Mouse (Mus musculus) thymus, adult 2 months (tissue): ENCODE results near the gene Nt5c3b. TPM values are rescaled to one million over a fixed set of nuclear protein-coding genes. Genes with fewer than 3 reads are reported as not detected.
A peak's percentile ranks its signal among the peaks of the same experiment; 100 is the strongest.

ENCODE experiments used
- DNase-seq: peaks from one replicate; pipeline ENCODE4 v3.0.0; 2021
- H3K27ac ChIP-seq: fragments of 200-500 bp; 2 replicates; pipeline ENCODE4 v1.5.1; 2012; ENCODE audit warnings: low read length, control low read depth; ENCODE audit not compliant: control insufficient read depth, insufficient read depth
- H3K27me3 ChIP-seq: fragments of 200-500 bp; 2 replicates; pipeline ENCODE4 v1.6.1; 2012; ENCODE audit warnings: mild to moderate bottlenecking, low read length, moderate library complexity, mixed read lengths; ENCODE audit not compliant: control insufficient read depth, insufficient read depth
- H3K36me3 ChIP-seq: fragments of 200-500 bp; 2 replicates; pipeline ENCODE4 v1.6.1; 2012; ENCODE audit warnings: mild to moderate bottlenecking, low read length, moderate library complexity; ENCODE audit not compliant: control insufficient read depth, insufficient read depth
- H3K4me1 ChIP-seq: fragments of 200-500 bp; replicated peaks from 2 replicates; pipeline ENCODE4 v1.6.1; 2012; ENCODE audit warnings: low read length; ENCODE audit not compliant: control insufficient read depth, insufficient read depth
- H3K4me3 ChIP-seq: fragments of 200-500 bp; 2 replicates; pipeline ENCODE4 v1.5.1; 2012; ENCODE audit warnings: mild to moderate bottlenecking, low read length, control low read depth, moderate library complexity; ENCODE audit not compliant: control insufficient read depth, insufficient read depth
- CTCF ChIP-seq: fragments of 200-500 bp; IDR thresholded peaks from 2 replicates; pipeline ENCODE4 v1.5.1; 2012; ENCODE audit warnings: mild to moderate bottlenecking, control low read depth, low read length, moderate library complexity, borderline replicate concordance; ENCODE audit not compliant: control insufficient read depth, poor library complexity, insufficient read depth; ENCODE audit errors: extremely low read depth
- POLR2A ChIP-seq: fragments of 200-500 bp; IDR thresholded peaks from 2 replicates; pipeline ENCODE4 v1.6.1; 2012; ENCODE audit warnings: mild to moderate bottlenecking, low read length, control low read depth, moderate library complexity; ENCODE audit not compliant: control insufficient read depth, poor library complexity, insufficient read depth; ENCODE audit errors: extremely low read depth
- WGBS: fragments of 180-500 bp; shearing (Covaris S2); methylation state at CpG from one replicate; pipeline ENCODE4 v1.1.7; 2018; 5-methylcytosine and 5-hydroxymethylcytosine counted together
- polyA plus RNA-seq: library from polyadenylated mRNA; depleted of rRNA; stranded (reverse); fragments of >200 nt; gene quantifications from 2 replicates; pipeline ENCODE4 v1.2.3, GENCODE M21; 2012

Gene Nt5c3b
- polyA plus RNA-seq, 1 experiment: 136 TPM

DNA sequence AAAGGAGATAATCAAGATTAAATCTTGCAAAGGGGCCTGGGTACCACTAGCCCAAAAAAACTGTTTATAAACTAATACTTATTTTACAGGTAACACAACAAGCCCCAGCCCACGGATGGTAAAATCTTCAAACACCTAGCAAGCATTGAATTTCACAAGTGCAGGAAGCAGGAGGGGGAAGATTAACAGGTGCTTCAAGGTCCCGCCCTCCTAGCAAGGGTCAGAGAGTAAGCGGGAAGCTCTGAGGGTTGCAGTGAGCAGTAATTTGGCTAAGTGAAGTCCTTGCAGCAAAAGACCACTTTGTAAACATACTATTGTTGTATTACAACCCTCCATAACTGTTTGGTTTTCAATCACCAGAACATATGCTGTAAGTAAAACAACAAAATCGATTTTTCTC lies 15.6 kb upstream of the Nt5c3b start:
- no peaks in the 10 kb centered on the region for H3K27me3 ChIP-seq
- 69% methylated on average over 4 of the region's 4 CpGs for WGBS
- no peak overlapping the region for H3K4me3 ChIP-seq
- H3K36me3 ChIP-seq: peaks cover 5% of the 10 kb centered on the region; the same call in 1 of the 2 replicates
- DNase-seq: no peak
- TF ChIP-seq CTCF: no peak
- no peak for TF ChIP-seq POLR2A
- no peaks in the 10 kb centered on the region for H3K4me1 ChIP-seq
- no peak overlapping the region for H3K27ac ChIP-seq

DNA sequence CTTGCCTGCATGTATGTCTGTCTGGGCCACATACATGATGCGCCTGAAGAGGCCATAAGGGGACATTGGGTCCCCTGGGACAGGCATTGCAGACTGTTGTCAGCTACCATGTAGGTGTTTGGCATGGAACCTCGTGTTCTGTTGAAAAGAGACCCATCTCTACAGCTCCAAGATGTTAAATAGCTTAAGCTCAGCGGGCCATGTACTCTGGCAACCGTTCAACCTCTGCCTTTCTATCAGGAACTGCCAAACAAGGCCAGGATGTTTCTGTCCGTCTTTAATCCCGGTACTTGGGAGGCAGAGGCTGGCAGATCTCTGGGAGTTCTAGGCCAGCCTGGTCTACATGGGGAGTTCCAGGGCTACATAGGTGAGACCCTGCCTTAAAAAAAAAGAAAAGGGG lies 1.0 kb upstream of the Nt5c3b start:
- H3K4me1 ChIP-seq: peaks cover 9% of the 10 kb centered on the region
- DNase-seq: no peak
- TF ChIP-seq POLR2A (no peak), CTCF (no peak)
- H3K27ac ChIP-seq: no peak overlapping the region
- H3K4me3 ChIP-seq: no peak overlapping the region
- H3K36me3 ChIP-seq: peaks cover 3% of the 10 kb centered on the region; the same call in 1 of the 2 replicates
- H3K27me3 ChIP-seq: no peaks in the 10 kb centered on the region
- WGBS: 90% methylated on average over 6 of the region's 6 CpGs

DNA sequence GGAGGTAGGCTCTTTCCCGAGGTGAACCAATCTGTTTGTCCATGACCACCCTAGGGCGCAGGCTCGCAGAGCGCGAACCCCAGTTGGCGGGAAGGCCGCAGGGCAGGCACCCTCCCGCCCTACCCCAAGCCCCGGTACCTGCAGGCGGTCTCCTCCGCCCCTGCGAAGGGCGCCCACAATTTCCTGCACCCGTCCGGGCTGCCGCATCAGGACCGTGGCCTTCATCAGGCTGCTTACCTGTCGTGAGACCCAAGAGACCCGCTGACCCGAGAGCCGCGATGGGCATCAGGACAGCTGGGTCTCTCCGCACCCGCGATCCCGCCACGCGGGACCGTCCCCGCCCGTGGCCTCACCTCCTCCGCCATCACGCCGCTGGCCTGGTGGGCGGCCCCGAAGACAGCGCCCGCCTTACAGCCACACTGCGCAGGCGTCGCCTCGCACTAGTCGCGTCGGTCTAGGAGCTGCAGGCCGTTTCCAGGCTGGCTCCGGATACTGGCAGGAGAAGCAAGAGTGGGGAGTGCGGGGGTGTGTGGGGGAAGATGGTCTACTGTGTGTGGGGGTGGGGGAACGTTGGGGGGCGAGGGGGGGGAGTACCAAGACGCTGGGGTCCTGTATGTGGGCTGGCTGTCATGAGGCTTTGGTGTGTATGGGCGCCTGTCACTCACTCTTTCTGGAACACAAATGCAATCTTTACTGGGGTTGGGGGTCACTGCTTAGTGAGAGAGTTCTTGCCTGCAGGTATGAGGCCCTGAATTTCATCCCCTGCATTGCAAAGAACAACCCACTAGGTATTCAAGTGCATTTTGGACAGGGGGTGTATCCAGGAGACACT lies 701 bp downstream of the Nt5c3b start:
- Histone ChIP-seq H3K27ac (peak overlapping the region; percentile 69), H3K4me1 (peaks cover 9% of the 10 kb centered on the region), H3K27me3 (no peaks in the 10 kb centered on the region), H3K4me3 (peak overlapping the region; percentile 80), H3K36me3 (peaks cover 17% of the 10 kb centered on the region; the same call in 1 of the 2 replicates)
- 2% methylated on average over 51 of the region's 52 CpGs for WGBS
- DNase-seq: peak; percentile 89
- TF ChIP-seq POLR2A (peak; percentile 93), CTCF (peak; percentile 40; the same call in 1 of the 2 replicates)

DNA sequence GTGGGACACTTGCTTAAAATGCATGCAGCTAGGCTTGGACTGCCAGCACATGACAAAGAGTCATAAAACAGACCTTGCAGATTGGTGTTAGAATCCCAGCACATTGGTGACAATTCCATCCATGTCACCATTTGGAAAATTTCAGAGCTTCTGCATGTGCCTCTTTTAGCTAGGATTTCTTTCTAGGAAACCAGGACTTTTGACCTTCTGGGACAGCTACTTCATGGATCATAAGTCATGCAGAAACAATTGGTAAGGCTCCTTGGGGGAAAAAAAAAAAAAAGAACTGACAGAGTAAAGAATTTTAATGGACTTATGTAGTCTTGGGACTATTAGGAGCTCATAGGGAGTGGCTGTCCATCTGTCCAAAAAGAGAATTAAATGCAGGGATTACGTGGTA lies 3.7 kb downstream of the Nt5c3b start:
- WGBS: 94% methylated on average over 1 of the region's 1 CpGs

DNA sequence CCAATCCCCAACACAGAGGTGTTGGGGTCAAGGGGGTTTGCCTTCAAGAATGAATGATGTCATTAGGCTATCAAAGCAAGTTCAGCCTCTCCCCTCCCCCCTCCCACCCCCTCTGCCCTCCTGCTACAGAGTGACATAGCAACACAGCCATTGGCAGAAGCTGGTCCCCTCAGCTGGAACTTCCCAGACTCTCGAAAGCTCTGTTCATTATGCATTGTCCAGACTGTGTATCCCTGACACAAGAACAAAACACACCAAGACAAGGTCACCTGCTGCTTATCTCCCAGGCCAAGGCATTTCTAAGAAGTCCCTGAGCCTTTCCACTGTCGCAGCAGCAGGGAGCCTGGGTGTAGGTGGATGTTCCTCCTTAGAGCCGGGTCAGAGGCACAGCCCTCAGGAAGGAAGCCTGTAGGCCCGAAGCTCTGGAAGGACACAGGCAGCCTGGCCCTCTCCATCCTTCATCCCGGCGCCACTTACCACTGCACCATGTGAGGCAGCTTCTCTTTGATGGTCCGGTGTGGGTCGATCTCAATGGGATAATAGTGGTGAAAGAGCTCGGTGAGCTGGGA lies 5.8 kb downstream of the Nt5c3b start:
- WGBS: 96% methylated on average over 9 of the region's 9 CpGs
- TF ChIP-seq CTCF (no peak), POLR2A (no peak)
- peaks cover 35% of the 10 kb centered on the region for H3K36me3 ChIP-seq
- no peaks in the 10 kb centered on the region for H3K27me3 ChIP-seq
- no peak overlapping the region for H3K27ac ChIP-seq
- no peak overlapping the region for H3K4me3 ChIP-seq
- peaks cover 6% of the 10 kb centered on the region for H3K4me1 ChIP-seq
- no peak for DNase-seq

More for the DNA sequence above, 3.7 kb downstream of the Nt5c3b start:
- TF ChIP-seq CTCF (no peak), POLR2A (no peak)
- Histone ChIP-seq H3K36me3 (peaks cover 26% of the 10 kb centered on the region; the same call in 1 of the 2 replicates), H3K4me3 (no peak overlapping the region), H3K27ac (no peak overlapping the region), H3K27me3 (no peaks in the 10 kb centered on the region), H3K4me1 (peaks cover 9% of the 10 kb centered on the region)
- DNase-seq: no peak

DNA sequence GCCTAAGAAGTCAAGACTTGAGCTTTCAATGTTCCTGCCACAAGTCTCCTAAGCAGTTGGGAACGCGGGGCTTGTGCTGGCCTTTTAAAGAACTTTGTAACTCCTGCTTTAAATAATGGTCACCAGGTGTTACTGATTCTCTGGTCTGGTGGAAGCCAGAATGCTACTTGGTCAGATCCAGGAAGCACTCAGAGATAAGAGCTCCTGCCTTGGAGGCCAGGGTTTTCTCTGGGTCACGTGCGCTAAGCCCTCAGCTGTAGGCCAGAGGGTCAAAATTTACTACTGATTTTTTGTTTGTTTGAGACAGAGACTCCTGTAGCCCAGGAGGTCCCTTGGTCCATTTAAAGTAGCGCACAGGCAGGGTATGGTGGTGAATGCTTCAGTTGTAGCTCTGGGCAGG lies 9.6 kb downstream of the Nt5c3b start:
- WGBS: 98% methylated on average over 5 of the region's 5 CpGs
- H3K27me3 ChIP-seq: no peaks in the 10 kb centered on the region

DNA sequence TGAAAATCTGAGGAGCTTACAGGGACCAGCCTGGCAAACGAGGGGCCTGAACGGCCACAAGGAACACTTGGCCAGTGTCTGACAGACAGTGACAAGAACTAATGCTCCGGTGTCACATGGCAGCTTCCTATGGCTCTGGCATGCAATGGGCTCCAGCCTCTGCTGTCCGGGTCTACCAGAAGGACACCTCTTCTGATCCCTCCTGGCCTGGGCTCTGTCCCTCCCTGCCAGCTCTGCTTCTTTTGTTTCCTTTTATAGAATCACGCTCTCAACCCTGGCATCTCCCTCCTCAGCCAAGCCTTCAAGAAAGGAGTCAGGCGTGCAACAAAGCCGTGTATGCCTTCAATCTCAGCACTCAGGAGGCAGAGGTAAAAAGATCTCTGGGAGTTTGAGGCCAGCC lies 11.6 kb downstream of the Nt5c3b start:
- Histone ChIP-seq H3K4me3 (no peak overlapping the region), H3K36me3 (peaks cover 34% of the 10 kb centered on the region), H3K27me3 (no peaks in the 10 kb centered on the region), H3K4me1 (no peaks in the 10 kb centered on the region), H3K27ac (no peak overlapping the region)
- no peak for DNase-seq
- 96% methylated on average over 7 of the region's 7 CpGs for WGBS
- TF ChIP-seq POLR2A: no peak
- TF ChIP-seq CTCF: no peak

More for the DNA sequence above, 9.6 kb downstream of the Nt5c3b start:
- DNase-seq: no peak
- TF ChIP-seq POLR2A: no peak
- no peak for TF ChIP-seq CTCF
- no peak overlapping the region for H3K27ac ChIP-seq
- peaks cover 43% of the 10 kb centered on the region for H3K36me3 ChIP-seq
- no peak overlapping the region for H3K4me3 ChIP-seq
- no peaks in the 10 kb centered on the region for H3K4me1 ChIP-seq
